Mouse (Mus musculus): ENCODE data around the gene BC053393.

DNA sequence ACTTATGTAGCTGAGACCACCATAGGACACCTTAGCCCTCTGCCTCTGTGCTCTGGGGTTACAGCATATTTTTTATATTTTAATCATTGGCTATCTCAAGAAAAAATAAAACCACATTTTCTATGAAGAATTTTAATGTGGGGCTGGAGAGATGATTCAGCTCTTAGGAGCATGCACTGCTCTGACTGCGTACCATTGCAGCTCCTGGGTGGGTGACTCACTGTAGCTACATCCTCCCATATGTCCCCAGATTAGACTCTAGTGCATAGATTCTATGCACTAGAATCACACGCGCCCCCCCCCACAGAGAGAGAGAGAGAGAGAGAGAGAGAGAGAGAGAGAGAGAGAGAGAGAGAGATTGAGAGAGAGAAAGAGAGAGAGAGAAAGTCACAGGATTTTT lies 18.6 kb upstream of the BC053393 start:
- no peak for TF ChIP-seq POLR2A (IDR thresholded peaks at IDR 0.05; ENCODE audit: low read depth, low read length)
- no peak for TF ChIP-seq CTCF (IDR thresholded peaks at IDR 0.05; ENCODE audit: borderline replicate concordance, insufficient read depth, low read length)

All from embryonic fibroblast, embryonic 13.5 days (primary cell).